Comparison of ENCODE assay signal across 20 mouse cellular contexts in genomic region chr1:92730576-92730975, GRCm38 (mm10).
DNase-seq lines count a peak whose midpoint lies in the region; ATAC-seq lines count a peak whose summit lies in the region.
"Had no signal": no experiment of that assay in that cellular context is flagged by ENCODE, and none has a peak within 500 bp of the region (broad histone marks: within the 10 kb centered on the region; RNA-seq: fewer than 3 reads in every experiment).

No protein-coding gene starts in this region.

- 36% methylated on average over 6 of the region's 6 CpGs for WGBS in forebrain, embryonic 14.5 days

- peak; percentile 8; the same call in 1 of the 2 replicates for ATAC-seq in frontal cortex, adult (ENCODE audit: low TSS enrichment)
- ATAC-seq in forebrain, embryonic 14.5 days, result peak; percentile 19; the same call in 1 of the 2 replicates
- ATAC-seq: activated CD4-positive, CD25-positive, alpha-beta regulatory T cell, adult 4 months; CD4-positive, CD25-positive, alpha-beta regulatory T cell, adult 4 months had no signal

- peaks cover 36% of the 10 kb centered on the region for H3K4me1 ChIP-seq in forebrain, embryonic 14.5 days (ENCODE audit: control insufficient read depth, insufficient read depth, low read length)
- H3K4me1 ChIP-seq: liver, embryonic 15.5 days had no signal

- H3K27ac ChIP-seq in forebrain, embryonic 14.5 days (ENCODE audit: low read depth, low read length), result peak overlapping the region; percentile 2; the same call in 1 of the 2 replicates
- H3K27ac ChIP-seq: gastrocnemius, adult 2 months; heart, adult 2 months; hindbrain, embryonic 15.5 days; liver, embryonic 15.5 days had no signal

- no peak overlapping the region for H3K4me3 ChIP-seq in forebrain, embryonic 14.5 days (ENCODE audit: low read depth, low read length)
- H3K4me3 ChIP-seq: erythroblast, embryonic 14.5 days; gastrocnemius, adult 2 months; heart, adult 2 months; hindbrain, embryonic 15.5 days; liver, embryonic 15.5 days had no signal

- H3K27me3 ChIP-seq in forebrain, embryonic 14.5 days (replicated peaks; ENCODE audit: control insufficient read depth, insufficient read depth, low read length), result no peaks in the 10 kb centered on the region
- H3K27me3 ChIP-seq: hindbrain, embryonic 15.5 days; liver, embryonic 15.5 days had no signal

- no peaks in the 10 kb centered on the region for H3K9me3 ChIP-seq in forebrain, embryonic 14.5 days (replicated peaks; ENCODE audit: control insufficient read depth, low read length)
- H3K9me3 ChIP-seq: hindbrain, embryonic 15.5 days; liver, embryonic 15.5 days had no signal

- DNase-seq in frontal cortex, postnatal 10 days (ENCODE audit: low spot score in 2 of 2), result no peak
- peak; percentile 26 for DNase-seq in NIH3T3 (ENCODE audit: low read depth)
- DNase-seq in forebrain, embryonic 14.5 days (ENCODE audit: low spot score), result peak; percentile 74
- DNase-seq in layer of hippocampus, postnatal 14 days (ENCODE audit: low spot score in 2 of 2), result peak; percentile 54 to 69
- DNase-seq in kidney, adult 11 months, result no peak
- no peak for DNase-seq in urinary bladder, postnatal 10 days (ENCODE audit: low spot score)
- DNase-seq: adrenal gland, postnatal 25 days; gastrocnemius, adult 2 months; heart, adult 2 months; heart, postnatal 10 days; kidney, adult 2 months; kidney, postnatal 25 days; lung, postnatal 10 days; thymus, adult 18-20 months had no signal

- no peak overlapping the region for H3K9ac ChIP-seq in forebrain, embryonic 14.5 days (ENCODE audit: low read length)
- H3K9ac ChIP-seq: hindbrain, embryonic 15.5 days; liver, embryonic 15.5 days had no signal

- no peaks in the 10 kb centered on the region for H3K36me3 ChIP-seq in forebrain, embryonic 14.5 days (ENCODE audit: control insufficient read depth, insufficient read depth, low read length)
- H3K36me3 ChIP-seq: hindbrain, embryonic 15.5 days; liver, embryonic 15.5 days had no signal

- no peak overlapping the region for H3K4me2 ChIP-seq in forebrain, embryonic 14.5 days (ENCODE audit: low read length)
- H3K4me2 ChIP-seq: hindbrain, embryonic 15.5 days; liver, embryonic 15.5 days had no signal

Comparison
In these comparisons a context has a peak if more than half of its experiments do, and no peak if none do; other contexts are left out.
1. DNase-seq: peak in NIH3T3 (single experiment), forebrain, embryonic 14.5 days (single experiment) and layer of hippocampus, postnatal 14 days (2 of 2); none in frontal cortex, postnatal 10 days (0 of 2), kidney, adult 11 months (single experiment) and urinary bladder, postnatal 10 days (single experiment).